Mouse (Mus musculus): ENCODE results near the gene Gm21969.

The Gm21969 gene

DNA sequence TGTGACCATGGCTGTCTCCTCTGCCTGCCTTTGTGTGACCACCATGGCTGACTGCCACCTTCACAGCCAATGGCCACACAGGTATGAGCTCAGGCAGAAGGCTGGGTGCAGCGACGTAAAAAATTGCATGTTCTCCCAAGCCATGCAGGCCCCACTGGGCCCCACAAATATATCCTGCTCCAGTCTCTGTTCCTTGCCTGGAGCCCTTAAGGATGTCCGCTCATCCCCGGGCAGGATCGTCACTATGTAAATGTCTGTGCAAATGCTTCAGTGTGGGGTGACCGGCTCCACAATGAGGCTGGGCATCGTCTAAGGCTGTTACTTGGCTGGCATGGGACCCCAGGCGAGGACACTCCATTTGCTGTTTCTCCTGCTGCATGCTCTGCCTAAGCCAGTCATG lies 50.3 kb downstream of the Gm21969 start, which contains the start of gene Tas1r2:
Gene Tas1r2, plus strand, starts transcription at position 301 of the 400 bp plus-strand sequence.
- DNase-seq (ENCODE audit: low spot score in 2 of 2), result no peak

- DNase-seq (ENCODE audit: low spot score in 2 of 2), result no peak
Measured at GRCm38 (mm10) chr4:139661897-139662296, 58.9 kb downstream of the Gm21969 start.

DNA sequence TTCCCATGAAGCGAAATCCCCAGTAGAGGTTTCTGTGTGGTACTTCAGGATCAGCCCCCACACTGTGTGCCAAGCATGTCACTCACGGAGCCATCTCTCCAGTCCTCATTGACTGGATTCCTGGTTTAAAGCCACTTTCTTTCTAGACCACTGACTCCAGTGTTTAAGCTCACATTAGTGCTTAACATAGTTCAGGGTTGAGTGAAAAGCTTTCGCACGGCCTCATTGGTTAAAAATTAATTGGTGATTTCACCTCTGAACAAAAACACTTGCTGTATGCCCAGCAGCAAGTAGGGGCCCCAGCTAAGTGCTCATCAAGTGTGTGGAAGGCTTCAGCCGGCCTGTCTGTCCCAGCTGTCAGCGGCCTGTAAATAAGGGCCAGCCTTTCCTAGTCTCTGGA lies 64.6 kb downstream of the Gm21969 start:
- no peak for DNase-seq (ENCODE audit: low spot score in 2 of 2)

DNA sequence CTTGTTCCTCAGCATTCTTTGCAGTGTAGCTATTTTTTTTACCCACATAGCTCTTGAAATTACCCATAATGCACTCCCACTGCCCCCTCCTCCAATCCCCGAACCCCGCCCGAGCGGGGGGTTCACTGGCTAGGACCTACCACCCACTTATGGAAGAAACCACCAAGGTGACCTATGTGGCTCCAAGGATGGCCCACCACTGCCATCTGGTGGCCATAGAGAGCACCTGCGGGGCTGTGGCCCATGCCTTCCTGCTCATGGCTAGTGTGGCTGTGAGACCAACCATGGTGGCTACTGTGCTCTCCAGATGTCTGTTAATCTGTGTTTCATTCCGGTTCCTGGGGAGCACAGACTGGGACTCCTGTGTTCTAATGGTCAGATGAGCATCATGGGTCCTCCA lies 66.9 kb downstream of the Gm21969 start:
- DNase-seq (ENCODE audit: low spot score in 2 of 2), result no peak

- no peak for DNase-seq (ENCODE audit: low spot score in 2 of 2)
Measured at GRCm38 (mm10) chr4:139675696-139676095, 72.7 kb downstream of the Gm21969 start.

- DNase-seq (ENCODE audit: low spot score in 2 of 2), result no peak
Measured at GRCm38 (mm10) chr4:139683728-139684638, 81.0 kb downstream of the Gm21969 start.

GRCm38 (mm10) chr4:139684639-139685017 lies 81.6 kb downstream of the Gm21969 start:
- DNase-seq (ENCODE audit: low spot score in 2 of 2), result peak; percentile 49 to 76

GRCm38 (mm10) chr4:139688058-139688457 lies 85.1 kb downstream of the Gm21969 start:
- DNase-seq (ENCODE audit: low spot score in 2 of 2), result no peak

- no peak for DNase-seq (ENCODE audit: low spot score in 2 of 2)
Measured at GRCm38 (mm10) chr4:139689627-139690269, 86.8 kb downstream of the Gm21969 start.

DNA sequence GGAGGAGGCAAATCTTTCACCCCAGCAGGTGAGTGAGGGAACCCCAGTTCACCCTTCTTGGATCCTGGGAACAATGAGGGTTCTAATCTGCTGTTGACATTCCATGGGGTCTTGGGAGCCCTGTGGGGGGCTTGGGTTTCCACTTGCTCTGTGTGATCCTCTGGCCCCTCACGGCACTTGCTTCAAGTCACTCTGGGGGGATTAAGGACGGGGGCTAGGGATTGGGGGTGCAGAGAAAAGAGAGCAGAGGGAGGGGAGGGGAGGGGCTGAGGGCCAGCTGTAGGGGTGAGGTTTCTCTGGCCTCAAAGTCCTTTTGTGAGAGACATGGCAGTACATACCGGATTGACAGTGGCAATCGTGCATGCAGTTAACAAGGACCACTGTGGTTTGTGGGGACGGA lies 90.3 kb downstream of the Gm21969 start:
- DNase-seq (ENCODE audit: low spot score in 2 of 2), result no peak

- DNase-seq (ENCODE audit: low spot score in 2 of 2), result no peak
Measured at GRCm38 (mm10) chr4:139697755-139698154, 94.8 kb downstream of the Gm21969 start.

GRCm38 (mm10) chr4:139698602-139699001 lies 95.6 kb downstream of the Gm21969 start:
- DNase-seq (ENCODE audit: low spot score in 2 of 2), result no peak

DNA sequence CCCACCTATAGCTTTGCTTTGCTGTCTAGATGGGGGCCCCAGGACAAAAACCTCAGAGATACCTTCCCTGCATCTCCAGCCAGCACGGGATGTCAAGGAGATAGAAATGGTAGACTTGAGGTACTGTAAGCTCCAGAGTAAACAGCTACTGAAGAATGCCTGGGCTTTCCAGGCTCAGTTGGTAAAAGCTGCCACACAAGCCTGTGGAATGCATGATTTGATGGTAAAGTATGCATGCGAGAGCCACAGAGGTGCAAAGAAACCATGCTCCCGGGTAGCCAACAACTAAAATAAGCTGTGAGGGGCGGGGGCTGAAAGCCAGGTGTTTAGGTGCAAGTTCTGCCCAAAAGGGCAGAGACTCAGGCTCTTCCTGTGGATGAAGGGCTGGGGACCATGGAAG lies 99.9 kb downstream of the Gm21969 start:
- DNase-seq (ENCODE audit: low spot score in 2 of 2), result no peak

DNA sequence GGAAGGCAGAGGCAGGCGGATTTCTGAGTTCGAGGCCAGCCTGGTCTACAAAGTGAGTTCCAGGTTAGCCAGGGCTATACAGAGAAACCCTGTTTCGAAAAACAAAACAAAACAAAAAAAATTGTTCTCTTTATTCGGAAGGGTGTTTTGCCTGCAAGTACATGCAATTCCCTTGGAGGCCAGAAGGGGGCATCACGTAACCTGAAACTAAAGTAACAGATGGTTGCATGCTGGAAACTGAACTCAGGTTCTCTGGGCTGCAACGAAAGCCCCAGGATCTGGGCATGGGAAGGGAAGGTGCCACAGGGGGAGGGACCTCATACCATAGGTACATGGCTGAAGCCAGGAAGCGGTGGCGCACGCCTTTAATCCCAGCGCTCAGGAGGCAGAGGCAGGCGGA lies 100.5 kb downstream of the Gm21969 start:
- DNase-seq (ENCODE audit: low spot score in 2 of 2), result no peak

GRCm38 (mm10) chr4:139705986-139706385 lies 103.0 kb downstream of the Gm21969 start:
- DNase-seq (ENCODE audit: low spot score in 2 of 2), result no peak

GRCm38 (mm10) chr4:139710467-139711334 lies 107.7 kb downstream of the Gm21969 start:
- no peak for DNase-seq (ENCODE audit: low spot score in 2 of 2)

Measured in right cerebral cortex, postnatal 10 days (tissue).